Mouse (Mus musculus): ENCODE data around the gene Pcnx3.
A peak's percentile ranks its signal among the peaks of the same experiment; 100 is the strongest.

Gene Pcnx3

DNA sequence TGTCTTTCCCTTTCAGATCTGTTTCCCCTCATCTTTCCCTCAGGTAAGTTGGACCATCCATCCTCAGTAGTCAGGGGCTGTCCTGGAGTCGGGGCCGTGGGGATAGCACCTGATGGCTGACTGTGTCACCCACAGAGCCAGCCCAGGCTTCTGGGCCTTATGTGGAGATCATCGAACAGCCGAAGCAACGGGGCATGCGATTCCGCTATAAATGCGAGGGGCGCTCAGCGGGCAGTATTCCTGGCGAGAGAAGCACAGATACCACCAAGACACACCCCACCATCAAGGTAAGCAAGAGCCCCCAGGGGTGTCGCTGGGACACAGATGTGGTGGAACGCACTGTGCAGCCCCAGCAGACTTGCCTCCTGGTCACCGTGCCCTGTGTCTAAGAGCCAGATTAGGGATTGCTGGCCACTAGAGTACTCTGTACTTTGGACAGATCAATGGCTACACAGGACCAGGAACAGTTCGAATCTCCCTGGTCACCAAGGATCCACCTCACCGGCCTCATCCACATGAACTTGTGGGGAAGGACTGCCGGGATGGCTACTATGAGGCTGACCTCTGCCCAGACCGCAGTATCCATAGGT is 50.2 kb downstream of the Pcnx3 start:
- no peak for DNase-seq

DNA sequence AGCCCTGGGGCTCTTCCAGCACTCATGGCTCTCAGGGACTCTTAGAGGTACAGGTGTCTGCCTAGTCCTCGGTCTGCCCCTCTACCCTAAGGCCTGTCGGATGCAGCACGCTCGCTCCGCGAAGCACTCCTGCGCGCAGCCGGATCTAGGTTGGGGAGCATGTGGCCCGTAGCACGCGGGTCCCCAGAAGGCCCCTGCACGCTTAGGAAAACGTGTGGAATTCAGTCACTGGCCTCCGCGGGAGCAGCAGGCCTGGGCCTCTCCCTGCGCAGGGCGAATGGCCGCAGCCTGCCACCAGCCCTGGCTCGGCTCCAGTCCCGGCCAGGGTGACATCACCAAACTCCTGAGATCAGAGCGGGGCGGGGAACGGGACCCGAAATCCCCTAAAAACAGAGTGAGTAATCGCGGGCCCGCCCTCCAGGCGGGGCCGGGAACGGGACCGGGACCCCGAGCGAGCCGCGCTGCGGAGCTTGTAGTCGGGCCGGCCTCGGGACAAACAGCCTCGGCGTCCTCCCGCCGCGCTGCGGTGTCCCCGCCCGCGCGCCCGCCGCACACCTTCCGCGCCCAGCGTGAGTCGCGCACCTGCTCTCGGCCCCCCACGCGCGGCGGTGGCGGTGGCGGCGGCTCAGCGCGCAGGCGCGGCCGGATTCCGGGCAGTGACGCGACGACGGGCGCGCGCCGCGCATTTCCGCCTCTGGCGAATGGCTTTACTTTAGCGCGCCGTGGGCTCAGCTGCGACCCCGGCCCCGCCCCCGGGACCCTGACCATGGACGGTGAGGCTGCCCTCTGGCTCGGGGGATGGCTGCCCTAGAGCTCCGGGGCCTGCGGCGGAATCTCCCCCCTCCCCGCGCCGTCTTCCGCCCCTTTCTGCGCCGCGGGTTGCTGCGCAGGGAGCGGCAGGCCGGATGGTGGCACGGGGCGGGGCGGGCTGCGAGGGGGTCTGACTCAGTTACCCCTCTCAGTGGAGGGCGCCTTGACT is 51.4 kb downstream of the Pcnx3 start, which contains the start of gene Rela:
TSS of gene Rela (plus strand) at position 415 of the 979 bp plus-strand sequence.
- peak; percentile 91 for DNase-seq

DNA sequence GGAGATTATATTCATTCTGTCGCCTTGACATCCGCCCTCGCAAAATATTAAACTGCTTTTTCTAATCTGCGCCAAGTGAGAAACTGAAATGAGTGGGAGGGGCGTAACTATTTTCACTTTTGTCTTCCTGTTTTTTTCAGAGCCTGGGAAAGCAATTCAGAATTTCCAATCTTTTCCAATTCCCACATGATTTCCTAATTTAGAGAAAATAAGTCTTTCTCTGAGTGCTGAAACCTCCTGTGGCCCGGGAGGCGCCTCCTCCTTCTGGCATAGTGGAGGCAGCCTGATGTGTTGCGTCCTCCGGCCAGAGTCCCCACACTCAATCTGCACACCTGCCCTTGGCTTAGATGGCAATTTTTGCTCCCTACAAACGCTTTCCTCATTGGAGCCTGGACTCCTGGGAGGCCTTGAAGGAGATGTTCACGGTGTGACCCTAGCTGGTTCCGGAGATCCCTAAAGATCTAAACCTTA is 52.1 kb downstream of the Pcnx3 start:
- DNase-seq, result no peak

GRCm38 (mm10) chr19:5636036-5636570 is 52.6 kb downstream of the Pcnx3 start:
- no peak for DNase-seq

GRCm38 (mm10) chr19:5632120-5632519 is 56.6 kb downstream of the Pcnx3 start:
- DNase-seq, result no peak

GRCm38 (mm10) chr19:5629907-5630306 is 58.8 kb downstream of the Pcnx3 start:
- DNase-seq, result no peak

DNA sequence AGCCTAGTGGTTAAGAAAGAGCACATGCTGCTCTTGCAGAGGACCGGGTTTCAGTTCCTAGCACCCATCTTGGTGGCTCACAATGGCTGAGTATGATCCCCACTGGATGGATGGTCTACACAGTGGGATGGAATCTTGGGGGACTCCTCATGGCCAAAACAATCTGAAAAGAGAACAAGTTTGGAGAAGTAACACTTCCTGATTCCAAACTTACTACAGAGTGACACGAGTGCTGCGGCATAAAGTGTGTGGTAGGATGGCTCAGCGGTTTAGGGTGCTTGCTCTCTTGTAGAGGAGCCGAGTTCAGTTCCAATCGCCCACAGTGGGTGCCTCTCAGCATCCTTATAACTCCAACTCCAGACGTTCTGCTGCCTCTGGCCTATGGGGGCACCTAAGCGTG is 63.4 kb downstream of the Pcnx3 start:
- DNase-seq, result no peak

- no peak for DNase-seq
These were observed 66.8 kb downstream of the Pcnx3 start for GRCm38 (mm10) chr19:5621884-5622283.

- no peak for DNase-seq
These were observed 68.7 kb downstream of the Pcnx3 start for GRCm38 (mm10) chr19:5620007-5620406.

DNA sequence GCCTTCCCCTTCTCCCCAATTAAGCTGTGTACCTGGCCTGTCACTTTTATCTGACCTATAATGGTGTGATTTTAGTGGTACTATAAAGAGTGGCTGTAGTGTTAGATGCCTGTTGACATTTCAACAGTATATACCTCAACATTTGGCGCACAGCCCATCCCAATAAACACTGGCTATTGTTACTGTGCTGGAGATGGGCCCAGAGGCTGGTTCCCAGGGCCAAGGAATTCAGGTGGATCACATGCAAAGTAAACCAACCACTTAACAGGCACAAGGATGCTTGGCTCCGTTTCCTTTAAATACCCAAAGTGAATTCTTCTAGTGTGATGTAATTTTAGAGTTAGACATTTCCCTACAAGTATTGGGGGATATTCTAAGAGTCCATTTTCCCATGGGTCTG is 73.8 kb downstream of the Pcnx3 start:
- no peak for DNase-seq

All from kidney, adult 11 months (tissue).